Mouse (Mus musculus): Measurements from ENCODE around the gene Mycn. TPM values are rescaled to one million over a fixed set of nuclear protein-coding genes. Genes with fewer than 3 reads are reported as not detected.

Mycn gene
- polyA plus RNA-seq, 1 experiment from 2014 or later, result 47.8 TPM

DNA sequence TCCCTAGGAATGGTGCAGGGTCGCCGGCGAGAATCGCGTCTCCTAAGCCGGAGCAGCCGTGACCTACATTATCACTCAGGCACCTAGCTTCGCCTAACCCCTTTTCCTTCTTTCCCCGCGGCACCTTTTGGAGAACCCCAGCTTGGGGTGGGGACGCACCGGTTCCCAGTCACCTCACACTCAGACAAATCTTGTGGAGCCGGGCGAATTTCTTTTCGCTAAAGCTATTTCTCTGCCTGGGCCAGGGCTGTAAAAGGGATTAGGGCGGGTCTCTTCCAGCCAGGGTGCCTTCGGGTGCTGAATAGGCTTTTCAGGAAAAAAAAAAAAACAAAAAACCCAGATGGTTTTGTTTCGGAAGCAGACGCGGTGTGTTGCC, 597 bp downstream of the Mycn start:
- under 1% methylated on average over 20 of the region's 20 CpGs for WGBS

GRCm38 (mm10) chr12:12940466-12941128, 1.1 kb downstream of the Mycn start:
- H3K9ac ChIP-seq, result peak overlapping the region; percentile 89
- peak overlapping the region; percentile 90 for H3K27ac ChIP-seq
- H3K9me3 ChIP-seq, result no peaks in the 10 kb centered on the region
- peak; percentile 18 for ATAC-seq (ENCODE audit: low FRiP score, low read depth)
- peak overlapping the region; percentile 97 for H3K4me2 ChIP-seq (replicated peaks)
- H3K4me3 ChIP-seq, result peak overlapping the region; percentile 78
- peaks cover 14% of the 10 kb centered on the region for H3K36me3 ChIP-seq
- H3K4me1 ChIP-seq, result peaks cover 50% of the 10 kb centered on the region
- 1% methylated on average over 13 of the region's 13 CpGs for WGBS
- peaks cover 9% of the 10 kb centered on the region; the same call in 1 of the 2 replicates for H3K27me3 ChIP-seq

More for the DNA sequence above, 597 bp downstream of the Mycn start:
- Histone ChIP-seq H3K27ac (peak overlapping the region; percentile 90), H3K4me2 (replicated peaks) (peak overlapping the region; percentile 97), H3K27me3 (peaks cover 9% of the 10 kb centered on the region; the same call in 1 of the 2 replicates), H3K9ac (peak overlapping the region; percentile 89), H3K9me3 (no peaks in the 10 kb centered on the region), H3K36me3 (peaks cover 10% of the 10 kb centered on the region), H3K4me1 (peaks cover 50% of the 10 kb centered on the region), H3K4me3 (peak overlapping the region; percentile 78)
- ATAC-seq (ENCODE audit: low FRiP score, low read depth), result no peak

- Histone ChIP-seq H3K9ac (peak overlapping the region; percentile 89), H3K36me3 (peaks cover 21% of the 10 kb centered on the region), H3K27ac (peak overlapping the region; percentile 90), H3K4me1 (peaks cover 50% of the 10 kb centered on the region), H3K9me3 (no peaks in the 10 kb centered on the region), H3K4me2 (replicated peaks) (peak overlapping the region; percentile 97), H3K4me3 (peak overlapping the region; percentile 78), H3K27me3 (peaks cover 5% of the 10 kb centered on the region; the same call in 1 of the 2 replicates)
- under 1% methylated on average over 69 of the region's 69 CpGs for WGBS
- ATAC-seq (ENCODE audit: low FRiP score, low read depth), result no peak
These were observed 1.9 kb downstream of the Mycn start for GRCm38 (mm10) chr12:12939581-12940465.

DNA sequence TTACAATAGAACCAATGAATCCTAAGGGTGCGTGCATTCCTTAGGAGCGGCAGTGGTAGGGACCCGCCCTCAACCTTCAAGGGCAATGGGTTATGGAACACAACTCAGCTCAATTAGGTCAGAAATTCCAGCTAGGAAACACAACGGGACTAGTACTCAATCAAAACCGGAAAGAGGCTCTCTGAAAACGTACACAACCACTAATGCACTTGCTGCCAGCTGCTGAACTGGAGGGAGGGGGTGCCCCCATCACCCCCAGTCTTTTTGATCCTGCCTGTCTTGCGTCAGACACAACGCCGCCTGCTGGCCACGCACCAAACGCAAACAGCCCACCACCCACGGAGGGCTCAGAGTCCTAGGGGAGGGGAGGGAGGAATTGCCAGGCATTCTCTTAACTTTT, 2.9 kb downstream of the Mycn start:
- peak overlapping the region; percentile 78 for H3K4me3 ChIP-seq
- peak overlapping the region; percentile 89 for H3K9ac ChIP-seq
- 0% methylated on average over 12 of the region's 12 CpGs for WGBS
- H3K9me3 ChIP-seq, result no peaks in the 10 kb centered on the region
- H3K4me2 ChIP-seq (replicated peaks), result peak overlapping the region; percentile 97
- H3K4me1 ChIP-seq, result peaks cover 50% of the 10 kb centered on the region
- peaks cover 2% of the 10 kb centered on the region; the same call in 1 of the 2 replicates for H3K27me3 ChIP-seq
- H3K36me3 ChIP-seq, result peaks cover 24% of the 10 kb centered on the region
- peak overlapping the region; percentile 90 for H3K27ac ChIP-seq
- ATAC-seq (ENCODE audit: low FRiP score, low read depth), result no peak

DNA sequence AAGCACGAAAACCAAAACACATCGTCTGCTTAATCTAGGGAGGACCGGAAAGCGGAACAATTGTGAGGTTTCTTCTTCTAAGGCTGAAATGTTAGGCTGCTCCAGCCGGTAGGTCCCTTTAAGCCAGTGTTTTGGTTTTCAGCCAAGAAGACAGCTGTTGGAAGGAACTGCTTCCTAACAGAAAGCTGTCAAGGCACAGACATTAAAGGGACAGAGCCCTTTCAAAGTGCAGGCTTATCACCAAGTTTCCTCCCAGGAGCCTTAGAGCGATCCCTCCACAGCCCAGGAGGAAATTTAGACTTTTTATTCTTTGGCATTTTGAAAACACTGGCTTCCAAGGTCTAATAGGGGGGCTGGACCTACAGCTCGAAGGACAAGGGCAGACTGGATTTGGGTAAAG, 3.4 kb downstream of the Mycn start:
- peak overlapping the region; percentile 97 for H3K4me2 ChIP-seq (replicated peaks)
- no peak for ATAC-seq (ENCODE audit: low FRiP score, low read depth)
- no peaks in the 10 kb centered on the region for H3K9me3 ChIP-seq
- peaks cover 47% of the 10 kb centered on the region for H3K4me1 ChIP-seq
- peak overlapping the region; percentile 89 for H3K9ac ChIP-seq
- peak overlapping the region; percentile 67 for H3K27ac ChIP-seq
- peak overlapping the region; percentile 78 for H3K4me3 ChIP-seq
- peaks cover 24% of the 10 kb centered on the region for H3K36me3 ChIP-seq
- WGBS, result 5% methylated on average over 7 of the region's 7 CpGs
- H3K27me3 ChIP-seq, result no peaks in the 10 kb centered on the region

GRCm38 (mm10) chr12:12937746-12938145, 4.0 kb downstream of the Mycn start:
- Histone ChIP-seq H3K27me3 (no peaks in the 10 kb centered on the region), H3K4me2 (replicated peaks) (peak overlapping the region; percentile 97), H3K9me3 (no peaks in the 10 kb centered on the region), H3K4me1 (peaks cover 45% of the 10 kb centered on the region), H3K27ac (no peak overlapping the region), H3K9ac (peak overlapping the region; percentile 89), H3K36me3 (peaks cover 24% of the 10 kb centered on the region), H3K4me3 (peak overlapping the region; percentile 78)
- no peak for ATAC-seq (ENCODE audit: low FRiP score, low read depth)
- 12% methylated on average over 9 of the region's 9 CpGs for WGBS

GRCm38 (mm10) chr12:12937088-12937487, 4.6 kb downstream of the Mycn start:
- Histone ChIP-seq H3K4me1 (peaks cover 50% of the 10 kb centered on the region), H3K36me3 (peaks cover 24% of the 10 kb centered on the region), H3K27me3 (no peaks in the 10 kb centered on the region), H3K9ac (peak overlapping the region; percentile 89), H3K27ac (no peak overlapping the region), H3K4me2 (replicated peaks) (peak overlapping the region; percentile 97), H3K4me3 (peak overlapping the region; percentile 78), H3K9me3 (no peaks in the 10 kb centered on the region)
- WGBS, result 51% methylated on average over 30 of the region's 30 CpGs
- ATAC-seq (ENCODE audit: low FRiP score, low read depth), result no peak

DNA sequence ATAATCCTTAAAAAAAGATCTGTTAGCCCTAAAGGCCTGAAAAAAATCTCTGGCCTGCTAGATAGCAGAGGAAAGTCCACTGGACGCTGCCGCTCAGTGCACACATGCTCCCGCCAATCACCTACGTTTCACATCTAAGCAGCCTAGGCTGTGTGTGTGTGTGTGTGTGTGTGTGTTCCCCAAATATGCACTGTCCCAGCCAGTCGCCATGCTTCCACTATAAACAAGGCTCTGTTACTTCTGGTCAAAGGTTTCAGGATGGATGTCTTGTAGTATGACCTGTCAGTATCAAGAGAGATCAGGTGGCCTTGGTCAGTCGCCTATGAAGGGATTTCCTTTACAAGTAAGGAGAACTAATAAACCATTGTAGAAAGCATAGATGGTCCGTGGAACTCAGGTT, 9.5 kb downstream of the Mycn start:
- peaks cover 20% of the 10 kb centered on the region for H3K4me1 ChIP-seq
- peaks cover 22% of the 10 kb centered on the region for H3K36me3 ChIP-seq
- H3K27ac ChIP-seq, result no peak overlapping the region
- WGBS, result 60% methylated on average over 7 of the region's 7 CpGs
- H3K27me3 ChIP-seq, result no peaks in the 10 kb centered on the region
- H3K4me2 ChIP-seq (replicated peaks), result no peak overlapping the region
- no peak overlapping the region for H3K4me3 ChIP-seq
- no peak overlapping the region for H3K9ac ChIP-seq
- ATAC-seq (ENCODE audit: low FRiP score, low read depth), result no peak
- no peaks in the 10 kb centered on the region for H3K9me3 ChIP-seq

DNA sequence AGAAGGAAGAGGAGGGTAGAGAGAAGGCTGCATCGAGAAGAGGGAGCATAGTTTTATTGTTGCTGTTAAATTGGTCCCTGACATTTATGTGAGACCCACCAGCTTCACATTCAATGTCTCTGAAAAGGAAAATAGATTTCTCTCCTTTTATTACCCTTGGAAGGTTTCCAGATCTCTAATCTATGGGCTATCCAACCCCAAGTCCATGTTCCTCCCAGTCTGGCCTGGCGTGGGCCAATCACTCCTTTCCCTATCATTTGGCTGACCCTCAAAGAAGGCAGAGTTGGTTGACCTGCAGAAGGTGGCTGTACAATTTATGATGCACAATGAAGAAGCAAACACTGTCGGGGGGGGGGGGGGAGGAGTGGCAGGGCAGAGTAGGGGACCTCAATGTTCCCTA, 13.5 kb downstream of the Mycn start:
- ATAC-seq (ENCODE audit: low FRiP score, low read depth), result no peak
- Histone ChIP-seq H3K27ac (no peak overlapping the region), H3K9ac (no peak overlapping the region), H3K4me3 (no peak overlapping the region), H3K36me3 (no peaks in the 10 kb centered on the region), H3K27me3 (no peaks in the 10 kb centered on the region), H3K4me1 (0 out of 2 replicates have a peak, but pooled peaks cover 11% of the 10 kb centered on the region), H3K4me2 (replicated peaks) (no peak overlapping the region), H3K9me3 (no peaks in the 10 kb centered on the region)
- WGBS, result 47% methylated on average over 3 of the region's 3 CpGs

- Histone ChIP-seq H3K4me2 (replicated peaks) (no peak overlapping the region), H3K4me1 (peaks cover under 1% of the 10 kb centered on the region; the same call in 1 of the 2 replicates), H3K27me3 (no peaks in the 10 kb centered on the region), H3K9me3 (no peaks in the 10 kb centered on the region), H3K9ac (no peak overlapping the region), H3K4me3 (no peak overlapping the region), H3K36me3 (no peaks in the 10 kb centered on the region), H3K27ac (no peak overlapping the region)
- 83% methylated on average over 3 of the region's 3 CpGs for WGBS
- no peak for ATAC-seq (ENCODE audit: low FRiP score, low read depth)
These were observed 14.7 kb downstream of the Mycn start for GRCm38 (mm10) chr12:12926975-12927527.

- H3K4me3 ChIP-seq, result no peak overlapping the region
- no peak overlapping the region for H3K9ac ChIP-seq
- no peaks in the 10 kb centered on the region for H3K36me3 ChIP-seq
- H3K4me2 ChIP-seq (replicated peaks), result no peak overlapping the region
- 89% methylated on average over 3 of the region's 3 CpGs for WGBS
- ATAC-seq (ENCODE audit: low FRiP score, low read depth), result no peak
- no peaks in the 10 kb centered on the region for H3K27me3 ChIP-seq
- H3K9me3 ChIP-seq, result no peaks in the 10 kb centered on the region
- peaks cover 26% of the 10 kb centered on the region for H3K4me1 ChIP-seq
- H3K27ac ChIP-seq, result no peak overlapping the region
These were observed 17.3 kb downstream of the Mycn start for GRCm38 (mm10) chr12:12924446-12924845.
